Mouse (Mus musculus): ENCODE measurements around the gene Fyb2.

DNA sequence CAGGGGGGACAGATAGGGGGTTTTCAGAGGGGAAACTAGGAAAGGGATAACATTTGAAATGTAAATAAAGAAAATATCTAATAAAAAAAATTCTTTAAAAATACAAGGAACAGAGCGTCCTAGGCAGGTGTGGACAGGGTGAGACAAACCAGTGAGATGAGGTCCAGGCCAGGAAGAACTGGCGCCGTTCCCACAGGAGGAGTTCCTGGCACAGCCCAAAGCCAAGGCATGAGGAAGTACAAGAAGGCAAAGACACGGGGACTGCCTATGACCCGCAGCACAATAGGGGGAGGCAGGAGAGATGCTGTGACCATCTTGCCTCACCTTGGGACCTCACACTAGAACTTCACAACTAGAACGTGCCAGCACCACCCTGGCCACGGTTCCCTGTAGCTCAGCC is 21.5 kb upstream of the Fyb2 start:
- TF ChIP-seq EP300 (IDR thresholded peaks at IDR 0.05; ENCODE audit: low read depth in 1 of 2, low read length in 2 of 2) (no peak), CTCF (IDR thresholded peaks at IDR 0.05 in 2 of 3, conservative IDR thresholded peaks at IDR 0.05 in 1 of 3; ENCODE audit: control insufficient read depth in 1 of 3, insufficient read depth in 1 of 3, low read depth in 2 of 3, low read length in 3 of 3, poor library complexity in 1 of 3, severe bottlenecking in 1 of 3) (no peak), POLR2A (IDR thresholded peaks at IDR 0.05; ENCODE audit: control insufficient read depth in 1 of 2, insufficient read depth in 1 of 2, low read depth in 1 of 2, low read length in 2 of 2, poor library complexity in 1 of 2) (no peak), BHLHE40 (IDR thresholded peaks at IDR 0.05; ENCODE audit: borderline replicate concordance, low read depth, low read length) (no peak), GATA1 (IDR thresholded peaks at IDR 0.05; ENCODE audit: low read depth, low read length) (no peak), MXI1 (IDR thresholded peaks at IDR 0.05; ENCODE audit: low read depth, low read length) (no peak), HCFC1 (IDR thresholded peaks at IDR 0.05; ENCODE audit: low read depth, low read length) (no peak), CHD2 (IDR thresholded peaks at IDR 0.05; ENCODE audit: low read length) (no peak)
